Mouse (Mus musculus): Measurements from ENCODE around the gene Ubac1.

The Ubac1 gene

GRCm38 (mm10) chr2:26024138-26025075, 2.9 kb upstream of the Ubac1 start:
- peak; percentile 49 to 64 for DNase-seq (ENCODE audit: low spot score in 2 of 2)

- no peak for DNase-seq (ENCODE audit: low spot score in 2 of 2)
These were observed 1.1 kb upstream of the Ubac1 start for GRCm38 (mm10) chr2:26022626-26023025.

- no peak for DNase-seq (ENCODE audit: low spot score in 2 of 2)
These were observed 665 bp upstream of the Ubac1 start for GRCm38 (mm10) chr2:26022258-26022565.

- peak in 1 of 2 experiments; percentile 71 for DNase-seq (ENCODE audit: low spot score in 2 of 2)
These were observed 610 bp downstream of the Ubac1 start for GRCm38 (mm10) chr2:26020714-26021560.

- DNase-seq (ENCODE audit: low spot score in 2 of 2), result peak in 1 of 2 experiments; percentile 62
These were observed 1.6 kb downstream of the Ubac1 start for GRCm38 (mm10) chr2:26019923-26020322.

- DNase-seq (ENCODE audit: low spot score in 2 of 2), result no peak
These were observed 4.2 kb downstream of the Ubac1 start for GRCm38 (mm10) chr2:26017326-26017725.

- peak; percentile 64 to 81 for DNase-seq (ENCODE audit: low spot score in 2 of 2)
These were observed 7.9 kb downstream of the Ubac1 start for GRCm38 (mm10) chr2:26013674-26014073.

GRCm38 (mm10) chr2:26011420-26011819, 10.1 kb downstream of the Ubac1 start:
- no peak for DNase-seq (ENCODE audit: low spot score in 2 of 2)

GRCm38 (mm10) chr2:26002001-26002400, 19.5 kb downstream of the Ubac1 start:
- no peak for DNase-seq (ENCODE audit: low spot score in 2 of 2)

- DNase-seq (ENCODE audit: low spot score in 2 of 2), result no peak
These were observed 20.4 kb downstream of the Ubac1 start for GRCm38 (mm10) chr2:26001136-26001535.

- DNase-seq (ENCODE audit: low spot score in 2 of 2), result no peak
These were observed 23.8 kb downstream of the Ubac1 start for GRCm38 (mm10) chr2:25997716-25998115.

- DNase-seq (ENCODE audit: low spot score in 2 of 2), result no peak
These were observed 26.8 kb downstream of the Ubac1 start for GRCm38 (mm10) chr2:25994791-25995190.

GRCm38 (mm10) chr2:25992285-25992684, 29.3 kb downstream of the Ubac1 start:
- no peak for DNase-seq (ENCODE audit: low spot score in 2 of 2)

GRCm38 (mm10) chr2:25989651-25990050, 31.9 kb downstream of the Ubac1 start:
- no peak for DNase-seq (ENCODE audit: low spot score in 2 of 2)

- no peak for DNase-seq (ENCODE audit: low spot score in 2 of 2)
These were observed 33.7 kb downstream of the Ubac1 start for GRCm38 (mm10) chr2:25987817-25988216.

- DNase-seq (ENCODE audit: low spot score in 2 of 2), result no peak
These were observed 34.9 kb downstream of the Ubac1 start for GRCm38 (mm10) chr2:25986601-25987000.

- DNase-seq (ENCODE audit: low spot score in 2 of 2), result peak; percentile 99 to 100
These were observed 38.2 kb downstream of the Ubac1 start, which contains the start of gene Camsap1 for GRCm38 (mm10) chr2:25983159-25983907. Camsap1 (minus strand) TSS chr2:25983282.

GRCm38 (mm10) chr2:25982426-25983091, 39.0 kb downstream of the Ubac1 start:
- peak; percentile 56 to 67 for DNase-seq (ENCODE audit: low spot score in 2 of 2)

- peak in 1 of 2 experiments; percentile 69 for DNase-seq (ENCODE audit: low spot score in 2 of 2)
These were observed 39.5 kb downstream of the Ubac1 start for GRCm38 (mm10) chr2:25982052-25982425.

GRCm38 (mm10) chr2:25978997-25979396, 42.5 kb downstream of the Ubac1 start:
- no peak for DNase-seq (ENCODE audit: low spot score in 2 of 2)

GRCm38 (mm10) chr2:25977587-25978239, 43.8 kb downstream of the Ubac1 start:
- no peak for DNase-seq (ENCODE audit: low spot score in 2 of 2)

Data from spleen, postnatal 10 days (tissue).